Mouse (Mus musculus): Measurements from ENCODE around the gene Efcab5. TPM values are rescaled to one million over a fixed set of nuclear protein-coding genes. Genes with fewer than 3 reads are reported as not detected.
"Not testable (repeated sequence)": the region's sequence is repeated elsewhere in the genome, so short reads cannot be mapped to it uniquely, and the experiment has no call there.

Gene Efcab5
- polyA plus RNA-seq, 2 experiments from 2014 or later: 0.32 to 0.33 TPM

DNA sequence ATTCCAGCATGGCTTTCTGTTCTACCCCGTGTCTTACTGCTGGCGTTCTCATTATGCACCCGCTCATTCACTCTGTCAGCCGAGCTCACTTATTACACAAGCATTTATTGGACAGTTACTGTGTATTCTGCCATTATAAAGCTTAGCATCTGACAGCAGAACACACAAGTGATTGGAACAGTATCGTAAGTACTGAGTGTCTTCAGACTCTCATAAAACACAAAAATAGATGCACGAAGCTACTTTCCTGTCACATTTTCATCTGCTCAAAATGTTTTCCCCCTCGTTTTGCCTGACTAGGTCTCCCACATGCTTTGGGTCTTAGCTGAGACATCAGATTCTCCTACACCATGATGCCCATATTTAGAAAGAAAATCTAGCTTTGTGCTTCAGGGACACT, 14.2 kb downstream of the Efcab5 start:
- ATAC-seq: no peak

DNA sequence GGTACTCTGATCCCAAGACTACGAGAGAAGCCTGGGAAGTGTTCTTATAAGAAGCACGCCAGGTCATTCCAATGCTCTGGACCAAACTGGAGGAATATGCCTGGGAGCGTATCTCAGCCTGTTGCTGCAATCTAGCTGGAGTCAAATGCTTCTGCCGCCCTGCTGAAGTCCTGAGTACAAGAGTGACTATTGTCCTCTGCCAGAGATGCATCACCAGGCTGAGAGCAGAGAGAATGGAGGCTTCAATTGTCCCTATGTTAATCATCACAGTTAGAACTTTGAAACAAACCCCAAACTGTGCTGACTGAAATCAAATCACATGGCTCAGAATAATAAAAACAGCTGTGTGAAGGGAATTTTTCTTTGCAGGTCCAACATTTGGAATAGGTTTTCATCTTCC, 15.0 kb downstream of the Efcab5 start:
- no peak for ATAC-seq

DNA sequence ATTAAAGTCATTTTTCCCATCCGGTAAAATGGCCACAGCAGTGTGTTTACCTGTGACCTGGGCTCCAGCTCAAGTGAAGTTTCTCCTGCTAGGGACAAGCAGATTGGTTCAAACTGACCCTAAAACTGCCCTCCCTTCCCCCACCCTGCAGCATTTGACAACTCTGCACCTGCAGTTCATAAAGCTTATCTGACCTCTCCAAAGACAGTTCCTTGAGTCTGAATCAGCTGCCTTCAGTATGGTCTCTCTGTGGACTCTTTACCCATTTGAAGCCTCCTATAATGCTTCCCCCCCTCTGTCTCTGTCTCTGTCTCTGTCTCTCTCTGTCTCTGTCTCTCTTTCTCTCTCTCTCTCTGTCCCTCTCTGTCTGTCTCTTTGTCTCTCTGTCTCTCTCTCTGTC, 28.0 kb downstream of the Efcab5 start:
- ATAC-seq: no peak

DNA sequence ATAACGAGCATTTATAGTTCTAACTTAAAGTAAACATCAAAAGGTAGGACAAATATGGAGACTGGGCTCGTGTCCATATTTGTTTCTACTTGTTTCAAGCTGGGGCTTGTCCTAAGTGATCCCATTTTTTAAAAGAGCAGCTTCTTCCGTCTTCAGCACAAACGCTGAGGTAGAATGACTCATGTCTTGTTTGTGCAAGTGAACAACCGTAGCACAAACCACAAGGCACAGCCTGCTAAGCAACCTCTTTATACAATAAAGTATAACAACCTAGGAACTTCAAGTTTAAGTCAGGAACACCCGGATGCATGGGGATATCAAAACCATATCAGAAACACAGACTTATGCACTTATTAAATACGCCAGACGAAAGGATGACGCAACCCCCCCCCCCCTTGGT, 28.4 kb downstream of the Efcab5 start:
- ATAC-seq: no peak

DNA sequence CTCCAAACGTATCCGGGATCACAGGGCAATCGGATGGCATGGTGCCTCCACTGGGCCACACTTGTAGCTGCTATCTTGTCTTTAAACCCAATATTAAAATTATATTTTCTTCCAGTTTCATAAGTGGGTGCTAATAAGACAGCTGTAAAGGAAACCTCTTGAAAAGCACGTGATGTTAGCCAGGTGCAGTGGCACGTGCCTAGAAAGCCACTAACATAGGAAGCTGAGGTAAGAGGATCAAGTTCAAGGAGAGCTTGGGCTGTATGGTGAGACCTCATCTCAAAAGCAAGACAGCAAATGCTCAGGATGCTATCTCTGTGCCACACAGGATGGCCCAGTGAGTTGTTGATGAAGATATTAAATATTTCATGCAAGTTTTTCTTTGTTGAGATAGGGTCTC, 34.6 kb downstream of the Efcab5 start:
- ATAC-seq: no peak

DNA sequence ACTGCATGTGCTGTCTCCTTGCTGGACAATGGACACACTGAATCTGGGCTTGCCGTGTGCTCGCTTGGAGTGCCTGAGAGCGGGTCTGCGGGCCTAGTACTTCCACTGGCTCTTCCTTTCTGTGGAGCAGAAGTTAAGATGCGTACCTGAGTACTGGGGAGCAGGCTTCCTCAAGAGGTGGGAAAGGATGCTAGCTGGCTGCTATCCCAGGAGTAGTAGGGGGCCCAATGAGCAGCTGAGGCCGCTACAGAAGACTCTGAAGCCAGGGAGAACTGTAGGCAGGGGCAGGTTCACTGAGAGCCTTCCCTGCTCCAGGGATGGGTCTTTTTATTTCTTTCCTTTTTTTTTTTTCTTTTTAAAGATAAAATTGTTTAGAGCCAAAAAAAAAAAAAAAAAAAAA, 38.0 kb downstream of the Efcab5 start:
- ATAC-seq: no peak

DNA sequence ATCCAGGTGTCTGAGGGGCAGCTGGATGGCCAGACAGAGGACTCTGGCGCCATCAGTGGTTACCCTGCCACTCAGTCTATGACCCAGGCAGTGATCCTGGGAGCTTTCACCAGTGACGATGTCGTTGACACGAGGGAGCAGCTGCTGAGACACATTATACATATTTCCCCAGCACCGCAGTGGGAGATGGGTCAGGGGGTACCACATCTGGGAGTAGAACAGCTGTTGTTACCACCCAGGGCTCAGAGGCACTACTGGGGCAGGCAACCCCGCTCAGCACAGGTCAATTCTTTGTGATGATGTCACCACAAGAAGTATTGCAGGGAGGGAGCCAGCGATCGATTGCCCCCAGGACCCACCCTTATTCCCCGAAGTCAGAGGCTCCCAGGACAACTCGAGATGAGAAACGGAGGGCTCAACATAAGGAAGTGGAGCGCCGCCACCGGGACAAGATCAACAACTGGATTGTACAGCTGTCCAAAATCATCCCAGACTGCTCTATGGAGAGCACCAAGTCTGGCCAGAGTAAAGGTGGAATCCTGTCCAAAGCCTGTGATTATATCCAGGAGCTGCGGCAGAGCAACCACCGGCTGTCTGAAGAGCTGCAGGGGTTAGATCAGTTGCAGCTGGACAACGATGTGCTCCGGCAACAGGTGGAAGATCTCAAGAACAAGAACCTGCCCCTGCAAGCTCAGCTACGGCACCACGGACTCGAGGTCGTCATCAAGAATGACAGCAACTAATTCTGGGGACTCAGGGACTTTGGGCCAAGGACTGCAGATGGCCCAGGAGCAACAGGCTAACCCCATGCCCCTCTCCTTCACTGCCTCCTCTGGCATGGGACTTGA, 38.8 kb downstream of the Efcab5 start:
- not testable (repeated sequence) for ATAC-seq

DNA sequence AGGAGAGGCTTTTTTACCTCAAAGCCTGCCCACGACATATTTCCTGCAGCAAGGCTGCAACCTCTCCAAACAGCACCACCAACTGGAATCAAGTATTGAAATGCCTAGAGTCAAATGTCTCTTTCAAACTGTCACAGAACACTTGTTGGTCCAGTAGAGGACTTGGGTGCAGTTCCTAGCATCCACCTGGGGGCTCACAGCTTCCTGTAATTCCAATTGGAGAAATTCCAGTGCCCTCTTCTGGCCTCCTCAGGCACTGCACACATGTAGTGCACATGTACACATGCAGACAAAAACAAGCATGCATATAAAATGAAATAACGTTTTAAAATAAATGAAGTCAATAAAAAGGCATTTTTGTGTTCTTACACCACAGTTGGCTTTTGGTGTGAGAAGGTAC, 40.0 kb downstream of the Efcab5 start:
- no peak for ATAC-seq

DNA sequence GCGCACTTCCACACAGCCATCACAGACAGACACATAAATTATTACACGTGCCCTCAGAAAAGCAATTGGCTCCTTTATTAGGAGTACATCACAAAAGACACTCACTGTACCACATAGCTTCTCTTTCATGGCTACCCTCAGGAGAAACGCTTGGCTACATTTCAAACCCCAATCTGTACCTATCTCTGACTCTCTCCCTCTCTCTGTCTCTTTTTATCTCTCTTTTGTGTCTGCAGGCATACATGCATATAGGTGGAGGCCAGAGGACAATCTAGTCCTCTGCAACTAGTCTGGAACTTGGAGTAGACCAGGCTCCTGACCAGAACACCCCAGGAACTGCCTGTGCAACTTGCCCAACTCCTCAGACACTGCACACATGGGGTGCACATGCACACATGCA, 41.0 kb downstream of the Efcab5 start:
- ATAC-seq: no peak

DNA sequence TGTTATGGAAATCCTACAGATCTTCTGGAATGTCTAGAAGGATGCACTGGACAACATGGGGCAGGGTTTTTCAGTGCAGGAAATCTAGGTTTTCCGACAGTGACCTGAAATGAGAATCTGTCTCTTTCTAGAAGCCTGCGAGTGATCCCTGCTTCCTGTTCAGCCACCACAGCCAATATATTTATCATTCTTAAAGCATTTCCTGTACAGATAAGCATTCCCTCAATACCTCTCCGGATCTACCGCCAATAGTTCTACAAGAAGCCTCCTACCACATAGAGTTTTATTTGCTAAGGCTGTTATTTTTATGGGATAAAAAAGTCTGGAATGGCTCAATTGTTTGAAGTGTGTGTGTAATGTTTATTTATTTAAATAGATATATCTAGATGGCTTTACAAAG, 43.3 kb downstream of the Efcab5 start:
- ATAC-seq: no peak

DNA sequence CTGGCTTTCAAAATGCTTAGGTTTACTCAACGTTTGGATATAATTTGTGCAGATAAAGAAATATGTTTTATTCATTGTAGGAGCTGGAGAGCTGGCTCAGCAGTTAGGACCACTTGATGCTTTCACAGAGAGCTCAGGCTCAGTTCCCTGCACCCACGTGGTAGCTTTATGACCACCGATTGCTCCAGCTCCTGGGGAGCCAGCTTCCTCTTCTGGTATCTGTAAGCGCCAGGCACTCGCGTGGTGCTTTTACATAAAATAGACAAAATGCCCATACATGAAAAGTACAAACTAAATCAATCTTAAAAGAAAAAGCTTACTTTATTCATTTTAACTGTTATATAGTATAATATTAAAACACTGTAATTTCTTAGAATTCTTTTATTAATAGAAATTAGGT, 46.8 kb downstream of the Efcab5 start:
- ATAC-seq: no peak

DNA sequence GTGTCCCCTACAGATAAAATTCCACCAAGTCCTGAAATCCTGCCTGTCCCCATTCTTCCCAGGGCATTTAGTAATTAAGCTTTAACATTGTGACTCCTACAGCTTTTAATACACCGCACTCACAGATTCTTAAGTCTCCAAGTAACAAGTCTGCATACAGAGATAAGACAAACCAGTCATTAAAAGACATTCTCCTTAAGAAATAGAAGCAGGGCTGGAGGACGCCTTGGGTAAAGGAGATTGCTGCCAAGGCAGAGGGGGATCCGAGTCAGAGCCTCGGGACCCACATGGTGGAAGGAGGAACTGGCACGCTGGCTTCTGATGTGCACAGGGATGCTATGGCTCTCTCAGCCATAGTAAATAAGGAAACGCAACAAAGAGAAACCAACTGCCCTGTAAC, 48.8 kb downstream of the Efcab5 start:
- ATAC-seq: no peak

DNA sequence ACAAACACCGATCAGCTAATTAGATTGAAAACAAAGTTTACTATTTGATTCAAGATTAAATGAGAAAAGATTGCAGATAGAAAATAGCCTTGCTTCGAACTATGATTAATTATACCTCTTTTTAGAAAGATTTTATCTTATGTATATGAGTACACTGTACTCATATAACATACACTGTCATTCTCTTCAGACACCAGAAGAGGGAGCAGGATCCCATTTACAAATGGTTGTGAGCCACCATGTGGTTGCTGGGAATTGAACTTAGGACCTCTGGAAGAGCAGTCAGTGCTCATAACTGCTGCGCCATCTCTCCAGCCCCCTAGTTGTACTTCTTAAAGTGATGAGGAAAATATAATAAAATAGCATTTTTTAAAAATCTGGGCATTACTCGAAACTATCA, 55.3 kb downstream of the Efcab5 start:
- no peak for ATAC-seq

DNA sequence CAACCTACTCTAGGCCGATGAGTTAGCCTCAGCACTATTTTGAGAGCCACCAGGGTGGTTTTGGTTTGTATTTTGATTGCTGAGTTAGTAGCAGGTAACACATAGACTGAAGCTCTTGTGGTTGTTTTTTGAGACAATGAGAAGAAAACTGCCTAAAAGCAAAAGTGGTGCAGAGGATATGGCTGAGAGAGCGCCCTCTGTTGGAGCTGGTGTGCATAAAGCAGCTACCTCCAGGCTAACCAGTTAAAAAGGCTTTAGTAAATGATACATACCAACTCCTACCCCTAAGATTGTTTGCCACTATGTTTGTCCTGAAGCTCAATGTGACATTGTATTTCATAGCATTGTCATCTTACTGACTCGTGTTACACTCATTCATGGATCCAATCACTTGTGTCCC, 56.2 kb downstream of the Efcab5 start:
- no peak for ATAC-seq

DNA sequence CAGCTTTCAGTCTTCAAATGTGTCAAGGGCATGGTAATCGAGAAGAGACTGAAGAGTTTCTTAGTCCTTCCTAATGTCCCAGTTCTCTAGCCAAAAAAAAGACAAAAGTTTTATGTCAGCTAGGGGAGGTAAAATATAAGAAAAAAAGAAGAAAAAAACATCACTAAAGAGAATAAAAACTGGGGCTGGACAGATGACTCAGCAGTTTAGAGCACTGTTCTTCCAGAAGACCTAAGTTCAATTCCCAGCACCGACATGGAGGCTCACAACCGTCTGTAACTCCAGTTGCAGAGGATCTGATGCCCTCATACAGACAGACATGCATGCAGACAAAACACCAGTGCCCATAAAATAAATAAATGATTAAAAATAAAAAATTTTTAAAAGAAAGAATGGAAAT, 60.2 kb downstream of the Efcab5 start:
- no peak for ATAC-seq

DNA sequence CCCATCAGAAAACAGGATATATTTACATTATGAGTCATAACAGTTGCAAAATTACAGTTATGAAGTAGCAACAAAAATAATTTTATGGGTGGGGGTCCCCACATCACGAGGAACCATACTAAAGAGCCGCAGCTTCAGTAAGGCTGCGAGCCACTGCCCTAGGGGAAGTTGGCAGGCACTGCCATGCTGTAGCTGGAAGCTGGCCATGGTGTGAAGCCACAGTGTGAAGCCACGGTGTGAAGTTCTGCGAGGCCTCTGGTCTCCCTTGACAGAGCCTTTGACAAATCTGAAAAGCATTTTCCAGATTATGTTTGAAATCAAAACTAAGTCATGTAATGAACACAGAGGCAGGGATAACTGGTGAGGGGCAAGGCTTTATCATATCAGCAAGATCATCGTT, 77.6 kb downstream of the Efcab5 start:
- no peak for ATAC-seq

DNA sequence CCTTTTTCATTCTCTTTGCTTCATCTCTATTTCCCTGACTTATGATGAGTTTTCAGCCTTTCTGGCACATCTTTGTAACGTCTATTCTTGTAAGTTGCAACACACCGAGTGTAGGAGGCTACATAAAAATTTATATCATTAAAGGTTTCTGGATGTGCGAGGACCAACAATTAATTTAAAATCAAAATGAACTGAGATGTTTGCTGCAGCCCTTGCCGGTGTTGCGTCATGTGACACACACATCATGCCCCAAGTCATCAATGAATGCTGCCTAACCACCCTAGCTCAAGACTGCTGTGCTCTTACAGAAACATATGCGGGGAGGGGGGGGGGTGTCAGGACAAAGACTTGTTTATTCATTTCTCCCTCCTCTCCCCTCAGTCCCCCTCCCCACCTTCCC, 80.3 kb downstream of the Efcab5 start:
- no peak for ATAC-seq

DNA sequence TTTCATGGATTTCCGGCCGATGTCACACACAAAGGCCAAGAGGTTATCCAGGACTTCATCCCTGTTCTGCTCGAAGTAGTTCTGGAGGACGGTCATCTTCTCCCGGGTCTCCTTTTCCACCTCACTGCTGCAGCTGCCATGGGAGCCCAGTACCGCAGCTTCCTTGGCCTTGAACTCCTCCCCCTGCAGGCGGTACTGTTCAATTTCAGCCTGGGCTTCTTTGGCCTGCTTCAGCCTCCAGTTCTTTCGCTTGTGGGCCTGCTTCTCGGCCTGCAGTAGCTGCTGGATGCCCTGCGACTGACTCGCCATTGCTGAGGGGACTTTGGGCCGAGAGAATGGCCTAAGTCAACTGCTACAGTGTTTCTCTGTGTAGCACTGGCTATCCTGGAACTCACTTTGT, 80.9 kb downstream of the Efcab5 start:
- ATAC-seq: not testable (repeated sequence)

DNA sequence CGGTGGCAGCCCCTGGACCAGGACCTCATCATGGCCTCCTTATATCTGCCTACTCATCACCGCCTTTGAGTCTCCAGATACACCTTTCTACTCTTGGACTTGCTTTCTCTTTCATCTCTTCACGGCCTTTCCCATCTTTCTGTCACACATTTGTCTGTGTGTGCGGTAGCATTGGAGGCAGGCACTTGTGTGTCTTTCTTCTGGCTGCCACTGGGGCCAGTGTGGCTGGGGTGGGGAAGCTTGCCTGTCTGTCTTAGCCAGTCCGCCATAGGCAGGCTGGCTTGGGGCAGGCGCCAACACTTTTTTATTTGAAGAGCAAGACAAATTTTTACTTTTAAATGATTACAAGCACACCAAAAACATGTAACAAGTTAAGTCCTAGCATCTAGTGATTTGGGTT, 81.8 kb downstream of the Efcab5 start:
- ATAC-seq: no peak

DNA sequence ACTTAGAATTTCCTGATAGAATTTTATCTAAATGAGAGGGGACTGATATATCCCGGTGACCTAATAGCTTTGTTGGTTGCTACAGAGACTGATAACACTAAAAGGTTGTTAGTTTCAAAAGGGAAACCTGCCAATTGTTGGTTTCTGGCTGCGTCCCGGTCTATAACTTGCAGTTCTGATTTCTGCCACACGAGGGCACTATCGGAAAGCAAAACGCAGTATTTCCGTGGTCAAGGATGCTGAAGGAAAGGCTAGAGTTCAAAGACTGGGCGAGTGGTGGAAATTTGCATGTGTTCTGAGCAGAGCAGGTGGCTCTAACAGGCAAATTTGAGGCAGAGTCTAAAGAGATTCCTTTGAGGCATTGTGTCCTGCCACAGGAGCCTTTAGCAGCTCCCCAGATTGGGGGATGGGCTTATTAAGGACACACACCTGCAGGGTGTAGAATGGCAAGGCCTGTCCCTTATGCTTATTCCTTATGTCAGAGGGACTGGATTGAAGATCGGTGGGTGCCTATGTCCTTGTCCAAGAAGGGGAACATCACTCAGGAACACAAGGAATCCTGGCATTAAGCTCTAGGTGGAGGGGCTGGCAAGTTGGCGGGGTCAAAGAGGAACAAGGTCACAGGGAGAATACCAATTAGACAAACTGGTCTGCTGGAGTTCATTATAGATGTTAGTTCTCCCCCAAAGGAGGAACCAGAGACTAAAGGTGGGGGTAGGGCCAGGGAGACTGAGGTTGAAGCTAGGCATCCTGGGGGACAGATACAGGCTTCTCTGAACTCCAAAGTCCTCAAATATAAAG, 88.4 kb downstream of the Efcab5 start:
- ATAC-seq: peak; percentile 47

DNA sequence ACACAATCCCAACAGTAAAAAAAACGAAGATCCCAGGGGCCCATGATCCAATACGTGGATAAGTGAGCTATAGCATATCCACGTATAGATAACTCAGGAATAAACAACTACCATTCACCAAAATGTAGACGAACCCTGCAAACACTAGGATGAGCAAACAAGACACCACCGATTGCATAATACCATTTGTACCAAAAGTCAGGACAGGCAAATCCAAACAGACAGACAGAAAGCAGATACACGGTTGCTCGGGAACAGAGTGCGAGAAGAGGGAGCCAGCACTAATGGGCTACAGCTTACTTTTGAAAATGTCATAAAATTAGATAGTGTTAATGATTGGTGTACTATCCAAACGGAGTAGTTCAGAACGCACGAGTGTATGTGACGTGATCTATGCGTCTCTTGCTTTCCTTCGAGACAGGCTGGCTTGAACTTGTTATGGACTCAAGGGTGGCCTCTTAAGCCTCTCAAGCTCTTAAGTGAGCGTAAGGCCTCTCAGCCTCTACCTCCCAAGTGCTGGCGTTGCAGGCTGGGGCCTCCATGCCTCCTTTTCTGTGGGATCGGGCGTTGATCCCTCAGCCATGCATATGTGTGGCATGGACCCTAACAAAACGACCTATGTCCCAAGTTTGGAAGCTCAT, 90.3 kb downstream of the Efcab5 start:
- ATAC-seq: no peak

DNA sequence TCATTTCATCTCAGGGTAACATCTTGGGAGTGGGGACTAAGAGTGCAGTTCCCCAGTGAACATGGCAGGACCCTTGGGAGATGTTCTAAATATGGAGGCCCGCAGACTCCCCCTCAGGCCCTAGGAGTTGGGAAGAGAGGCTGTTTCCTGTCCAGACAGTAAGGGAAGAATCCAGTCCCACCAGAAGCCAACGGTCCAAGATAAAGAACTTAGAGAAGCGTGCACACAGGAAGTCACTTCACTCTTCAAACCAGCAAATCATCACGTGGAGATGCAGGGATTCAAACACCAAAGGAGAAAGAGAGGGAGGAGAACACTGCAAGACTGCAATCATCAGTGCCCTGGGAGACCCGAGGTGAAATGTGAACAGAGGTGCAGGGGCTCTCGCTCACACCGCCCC, 91.8 kb downstream of the Efcab5 start:
- ATAC-seq: no peak

DNA sequence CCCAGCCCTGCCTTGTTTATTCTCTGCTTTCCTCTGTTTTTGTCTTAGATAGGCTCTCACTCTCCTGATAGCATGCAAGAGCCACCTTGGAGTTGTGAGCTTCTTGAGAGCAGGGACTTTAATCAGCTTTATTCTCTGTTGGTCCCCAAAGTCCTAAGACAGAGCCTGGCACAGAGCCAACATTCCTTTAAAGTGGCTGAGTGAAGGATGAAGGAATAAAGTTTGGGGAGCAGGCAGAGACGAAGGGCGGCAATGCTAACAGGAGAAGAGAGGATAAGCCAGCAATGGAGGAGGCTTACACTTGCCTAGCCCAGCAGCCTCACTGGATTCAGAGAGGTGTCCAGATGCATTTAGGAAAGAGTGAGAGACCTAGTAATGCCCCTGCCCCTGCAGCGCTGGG, 92.2 kb downstream of the Efcab5 start:
- ATAC-seq: no peak

DNA sequence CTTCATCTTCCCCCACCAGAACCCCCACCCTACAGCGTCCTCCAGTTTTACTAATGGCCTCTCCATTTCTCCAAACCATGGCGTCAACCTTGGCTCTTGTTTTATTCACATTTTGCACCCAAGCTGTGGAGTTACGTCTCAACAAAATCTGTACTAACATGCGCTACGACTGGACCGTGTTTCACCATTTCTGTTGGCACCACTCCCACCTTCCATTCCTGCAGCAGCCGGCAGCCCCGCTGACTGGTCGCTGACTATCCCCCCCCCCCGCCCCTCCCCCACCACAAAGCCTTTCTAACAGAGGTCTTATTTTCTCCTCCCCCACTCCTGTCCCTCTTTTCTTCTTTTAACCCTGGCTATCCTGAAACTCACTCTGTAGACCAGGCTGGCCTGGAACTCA, 93.6 kb downstream of the Efcab5 start:
- ATAC-seq: no peak

All from CD4-positive, CD25-positive, alpha-beta regulatory T cell, adult 4 months (primary cell).